Mouse (Mus musculus): ENCODE results near the gene Fbxw8.

Gene Fbxw8

GRCm38 (mm10) chr5:118076721-118077592, 78.3 kb downstream of the Fbxw8 start:
- no peak for DNase-seq (ENCODE audit: low read depth)

- no peak for DNase-seq (ENCODE audit: low read depth)
These were observed 82.0 kb downstream of the Fbxw8 start for GRCm38 (mm10) chr5:118073213-118073773.

GRCm38 (mm10) chr5:118071766-118072165, 83.5 kb downstream of the Fbxw8 start:
- DNase-seq (ENCODE audit: low read depth) = no peak

- peak; percentile 81 for DNase-seq (ENCODE audit: low read depth)
These were observed 85.9 kb downstream of the Fbxw8 start for GRCm38 (mm10) chr5:118069315-118069714.

GRCm38 (mm10) chr5:118067984-118068494, 87.2 kb downstream of the Fbxw8 start:
- DNase-seq (ENCODE audit: low read depth) = no peak

- peak; percentile 31 for DNase-seq (ENCODE audit: low read depth)
These were observed 87.7 kb downstream of the Fbxw8 start for GRCm38 (mm10) chr5:118067572-118067971.

- peak; percentile 81 for DNase-seq (ENCODE audit: low read depth)
These were observed 88.4 kb downstream of the Fbxw8 start for GRCm38 (mm10) chr5:118066828-118067227.

- no peak for DNase-seq (ENCODE audit: low read depth)
These were observed 89.6 kb downstream of the Fbxw8 start for GRCm38 (mm10) chr5:118065516-118066255.

GRCm38 (mm10) chr5:118064284-118064901, 90.9 kb downstream of the Fbxw8 start:
- DNase-seq (ENCODE audit: low read depth) = no peak

GRCm38 (mm10) chr5:118063181-118063621, 92.1 kb downstream of the Fbxw8 start:
- DNase-seq (ENCODE audit: low read depth) = peak; percentile 72

GRCm38 (mm10) chr5:118061391-118061790, 93.9 kb downstream of the Fbxw8 start:
- DNase-seq (ENCODE audit: low read depth) = no peak

- no peak for DNase-seq (ENCODE audit: low read depth)
These were observed 95.6 kb downstream of the Fbxw8 start for GRCm38 (mm10) chr5:118059646-118060045.

- no peak for DNase-seq (ENCODE audit: low read depth)
These were observed 96.4 kb downstream of the Fbxw8 start for GRCm38 (mm10) chr5:118058858-118059257.

- no peak for DNase-seq (ENCODE audit: low read depth)
These were observed 97.7 kb downstream of the Fbxw8 start for GRCm38 (mm10) chr5:118057508-118058111.

GRCm38 (mm10) chr5:118053205-118053604, 102.1 kb downstream of the Fbxw8 start:
- no peak for DNase-seq (ENCODE audit: low read depth)

- no peak for DNase-seq (ENCODE audit: low read depth)
These were observed 103.1 kb downstream of the Fbxw8 start for GRCm38 (mm10) chr5:118051981-118052662.

GRCm38 (mm10) chr5:118050743-118051142, 104.5 kb downstream of the Fbxw8 start:
- DNase-seq (ENCODE audit: low read depth) = no peak

GRCm38 (mm10) chr5:118048928-118049327, 106.3 kb downstream of the Fbxw8 start:
- DNase-seq (ENCODE audit: low read depth) = no peak

- DNase-seq (ENCODE audit: low read depth) = no peak
These were observed 106.9 kb downstream of the Fbxw8 start for GRCm38 (mm10) chr5:118048412-118048811.

GRCm38 (mm10) chr5:118047091-118047757, 108.0 kb downstream of the Fbxw8 start:
- no peak for DNase-seq (ENCODE audit: low read depth)

All from NIH3T3 (cell line).